19 mouse cellular contexts compared by ENCODE assay signal in genomic region chr10:69385136-69385535, GRCm38 (mm10). TPM values are rescaled to one million over a fixed set of nuclear protein-coding genes. Genes with fewer than 3 reads are reported as not detected.
"Had no signal": no experiment of that assay in that cellular context is flagged by ENCODE, and none has a peak within 500 bp of the region (broad histone marks: within the 10 kb centered on the region; RNA-seq: fewer than 3 reads in every experiment).

No protein-coding gene starts in this region.

- DNase-seq: cerebellum, adult 2 months; cerebellum, adult 8-10 months; cerebellum, adult 9-10 months; cerebellum, adult 9-11 months; cerebellum, postnatal 10 days; cerebellum, postnatal 14 days; cerebellum, postnatal 25 days; cerebellum, postnatal 36 days; embryo, embryonic 11 days; forebrain, postnatal 0 days; gastrocnemius, adult 2 months; gastrocnemius, postnatal 10 days; gastrocnemius, postnatal 14 days; gastrocnemius, postnatal 25 days; gastrocnemius, postnatal 36 days; heart, adult 18-20 months; heart, adult 2 months had no signal

RNA-seq across cellular contexts. Expression of gene Cdk1, which starts 32.4 kb away (rescaled TPM):
- total RNA-seq: gastrocnemius, adult 18-20 months; gastrocnemius, adult 2 months; gastrocnemius, adult 8-10 months had no signal
